Mouse (Mus musculus) hindbrain, embryonic 11.5 days (tissue): ENCODE data around the gene Magohb. TPM values are rescaled to one million over a fixed set of nuclear protein-coding genes. Genes with fewer than 3 reads are reported as not detected.

ENCODE experiments used
- ATAC-seq: fragments of 200-750 bp; cut with Nextera tagmentation; 2 replicates; pipeline ENCODE4 v1.8.0; 2017; ENCODE audit warnings: mild to moderate bottlenecking, moderate TSS enrichment, moderate library complexity; ENCODE audit not compliant: low FRiP score
- DNase-seq: peaks from one replicate; pipeline ENCODE4 v3.0.0-alpha.2; 2015; ENCODE audit warnings: low spot score
- H3K27ac ChIP-seq: fragments of 300-500 bp; sonication (generic); 2 replicates; pipeline ENCODE4 v1.5.1; 2014; ENCODE audit warnings: mild to moderate bottlenecking, low read depth, low read length
- H3K27me3 ChIP-seq: fragments of 300-500 bp; sonication (generic); 2 replicates; pipeline ENCODE4 v1.6.1; 2014; ENCODE audit warnings: mild to moderate bottlenecking, low read length, moderate library complexity, mixed read lengths; ENCODE audit not compliant: control insufficient read depth, insufficient read depth
- H3K36me3 ChIP-seq: fragments of 300-500 bp; sonication (generic); 2 replicates; pipeline ENCODE4 v1.6.1; 2014; ENCODE audit warnings: mild to moderate bottlenecking, low read length, moderate library complexity, mixed read lengths; ENCODE audit not compliant: control insufficient read depth, insufficient read depth
- H3K4me1 ChIP-seq: fragments of 300-500 bp; sonication (generic); replicated peaks from 2 replicates; pipeline ENCODE4 v1.6.1; 2014; ENCODE audit warnings: low read length, mixed read lengths; ENCODE audit not compliant: control insufficient read depth, insufficient read depth
- H3K4me2 ChIP-seq: fragments of 300-500 bp; sonication (generic); replicated peaks from 2 replicates; pipeline ENCODE4 v1.6.1; 2014; ENCODE audit warnings: mild to moderate bottlenecking, low read depth, low read length
- H3K4me3 ChIP-seq: fragments of 300-500 bp; sonication (generic); 2 replicates; pipeline ENCODE4 v1.5.1; 2014; ENCODE audit warnings: low read depth, low read length
- H3K9ac ChIP-seq: fragments of 300-500 bp; sonication (generic); 2 replicates; pipeline ENCODE4 v1.6.1; 2014; ENCODE audit warnings: low read depth, low read length
- H3K9me3 ChIP-seq: fragments of 300-500 bp; sonication (generic); 2 replicates; pipeline ENCODE4 v1.6.1; 2016; ENCODE audit warnings: low read length; ENCODE audit not compliant: control insufficient read depth
- WGBS: fragments of 180-500 bp; shearing (Covaris S2); extraction: QIAGEN DNeasy Blood & Tissue Kit; methylation state at CpG from one replicate; pipeline ENCODE4 v1.1.7; 2014; 5-methylcytosine and 5-hydroxymethylcytosine counted together
- polyA plus RNA-seq: library from polyadenylated mRNA; unstranded; fragments of >200 nt; fragmentation: Nextera tagmentation; extraction: Ambion mirVana; gene quantifications from 2 replicates; pipeline ENCODE4 v1.2.1, GENCODE M21; 2014

Gene Magohb
- polyA plus RNA-seq, 1 experiment from 2014 or later, result 51.3 TPM

DNA sequence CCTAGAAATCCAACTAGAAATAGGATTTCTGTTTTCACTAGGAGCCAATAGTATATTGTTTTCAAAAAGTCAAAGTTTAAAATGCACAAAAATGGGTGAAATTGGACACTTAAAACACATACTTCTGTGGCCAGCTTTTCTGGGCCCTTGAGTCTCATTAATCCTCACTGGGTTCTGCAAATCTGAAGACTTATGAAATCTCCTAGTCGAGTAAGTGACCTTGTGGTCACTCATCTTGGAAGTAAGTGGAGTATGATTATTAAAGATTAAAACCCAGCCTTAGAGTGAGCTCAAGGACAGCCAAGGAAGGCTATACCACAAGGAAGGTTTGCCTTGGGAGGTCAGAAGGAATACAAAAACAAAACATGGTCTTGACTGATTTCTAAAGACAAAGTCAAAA lies 22.7 kb downstream of the Magohb start:
- H3K4me2 ChIP-seq, result no peak overlapping the region
- H3K36me3 ChIP-seq, result no peaks in the 10 kb centered on the region
- no peaks in the 10 kb centered on the region for H3K4me1 ChIP-seq
- H3K4me3 ChIP-seq, result no peak overlapping the region
- H3K9me3 ChIP-seq, result no peaks in the 10 kb centered on the region
- no peak overlapping the region for H3K27ac ChIP-seq
- 70% methylated on average over 1 of the region's 1 CpGs for WGBS
- ATAC-seq (no peak), DNase-seq (no peak)
- H3K9ac ChIP-seq, result no peak overlapping the region
- H3K27me3 ChIP-seq, result no peaks in the 10 kb centered on the region

DNA sequence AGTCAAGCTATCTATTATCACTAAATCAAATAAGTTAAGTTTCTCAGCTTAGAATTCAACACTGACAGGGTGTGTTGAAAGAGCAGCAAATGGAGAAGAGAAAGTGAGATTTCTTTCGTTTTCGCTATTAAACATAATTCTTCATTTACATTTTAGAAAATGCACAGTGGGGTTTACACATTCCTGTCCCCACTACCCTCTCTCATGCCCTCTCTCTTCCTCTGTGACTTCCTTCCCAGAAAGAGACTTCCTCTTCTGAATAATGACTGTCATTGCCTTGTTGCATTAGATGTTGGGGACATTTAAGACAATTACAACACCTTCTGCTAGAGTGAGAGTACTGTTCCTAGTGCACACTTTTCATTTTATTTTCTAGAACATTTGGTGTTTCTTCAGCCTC lies 23.4 kb downstream of the Magohb start:
- no peak for ATAC-seq

DNA sequence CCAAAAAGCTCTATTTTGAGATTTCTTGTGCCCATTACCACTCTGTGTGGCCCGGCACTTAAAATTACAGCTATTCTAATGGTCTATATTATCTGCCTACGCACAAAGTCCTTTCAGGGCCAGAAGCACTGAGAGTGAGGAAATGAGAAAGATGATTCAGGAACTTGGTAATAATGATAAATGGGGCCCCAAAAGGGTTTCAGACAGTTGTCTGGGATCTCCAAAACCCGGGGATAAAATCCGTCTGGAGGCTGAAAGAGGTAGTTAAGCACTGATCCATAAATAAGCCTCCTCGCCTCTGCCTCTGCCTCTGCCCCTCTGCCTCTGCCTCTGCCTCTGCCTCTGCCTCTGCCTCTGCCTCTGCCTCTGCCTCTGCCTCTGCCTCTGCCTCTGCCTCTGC lies 28.9 kb downstream of the Magohb start:
- Histone ChIP-seq H3K36me3 (no peaks in the 10 kb centered on the region), H3K27me3 (no peaks in the 10 kb centered on the region), H3K4me3 (no peak overlapping the region), H3K9me3 (no peaks in the 10 kb centered on the region), H3K27ac (no peak overlapping the region), H3K4me2 (no peak overlapping the region), H3K4me1 (no peaks in the 10 kb centered on the region), H3K9ac (no peak overlapping the region)
- ATAC-seq, result no peak
- DNase-seq, result no peak
- 74% methylated on average over 5 of the region's 5 CpGs for WGBS

More for the DNA sequence above, 23.4 kb downstream of the Magohb start:
- Histone ChIP-seq H3K27ac (no peak overlapping the region), H3K27me3 (no peaks in the 10 kb centered on the region), H3K4me3 (no peak overlapping the region), H3K4me1 (no peaks in the 10 kb centered on the region), H3K9ac (no peak overlapping the region), H3K4me2 (no peak overlapping the region), H3K9me3 (no peaks in the 10 kb centered on the region), H3K36me3 (no peaks in the 10 kb centered on the region)
- DNase-seq, result no peak
- whole genome bisulfite sequencing, result 89% methylated on average over 2 of the region's 2 CpGs

DNA sequence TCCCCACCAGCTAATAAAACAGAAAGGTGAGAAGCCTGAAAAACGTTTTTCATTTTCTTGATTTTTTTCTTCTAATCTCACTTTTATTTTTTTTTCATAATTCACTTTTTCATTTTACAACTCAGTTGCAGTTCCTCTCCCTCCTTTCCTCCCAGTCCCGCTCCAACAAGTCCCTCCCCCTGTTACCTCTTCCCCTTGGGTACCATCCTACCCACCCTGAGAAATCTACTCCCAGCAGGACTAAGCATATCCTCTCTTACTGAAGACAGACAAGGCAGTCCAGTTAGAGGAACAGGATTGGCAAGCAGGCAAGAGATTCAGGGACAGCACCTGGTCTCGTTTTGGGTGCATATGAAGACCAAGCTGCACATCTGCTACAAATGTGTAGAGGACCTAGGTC lies 30.3 kb downstream of the Magohb start:
- 64% methylated on average over 3 of the region's 3 CpGs for WGBS

DNA sequence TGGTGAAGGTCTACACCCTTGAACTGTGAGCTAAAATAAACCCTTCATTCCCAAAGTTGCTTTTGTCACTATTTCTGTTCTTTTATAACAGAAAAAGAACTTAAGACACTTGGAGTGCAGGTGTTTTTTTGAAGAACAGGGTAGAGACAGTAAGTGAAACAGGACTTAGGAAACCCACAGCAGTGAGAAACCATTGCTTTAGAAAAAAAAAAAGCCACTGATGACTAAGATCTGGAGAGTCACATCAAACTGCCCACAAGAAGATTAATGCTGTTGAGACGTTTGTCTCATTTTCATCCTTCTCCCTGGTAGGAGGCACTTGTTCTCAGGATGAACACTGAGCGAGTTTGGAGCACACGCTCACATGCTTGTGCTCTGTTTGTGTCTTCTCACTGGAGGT lies 31.0 kb downstream of the Magohb start:
- ATAC-seq (no peak), DNase-seq (no peak)
- H3K9me3 ChIP-seq, result no peaks in the 10 kb centered on the region
- no peaks in the 10 kb centered on the region for H3K4me1 ChIP-seq
- no peak overlapping the region for H3K27ac ChIP-seq
- 72% methylated on average over 3 of the region's 3 CpGs for WGBS
- H3K4me3 ChIP-seq, result no peak overlapping the region
- no peaks in the 10 kb centered on the region for H3K27me3 ChIP-seq
- H3K4me2 ChIP-seq, result no peak overlapping the region
- no peaks in the 10 kb centered on the region for H3K36me3 ChIP-seq
- H3K9ac ChIP-seq, result no peak overlapping the region

More for the DNA sequence above, 30.3 kb downstream of the Magohb start:
- H3K27me3 ChIP-seq, result no peaks in the 10 kb centered on the region
- no peak overlapping the region for H3K4me3 ChIP-seq
- no peak for DNase-seq
- H3K36me3 ChIP-seq, result no peaks in the 10 kb centered on the region
- H3K9ac ChIP-seq, result no peak overlapping the region
- no peak overlapping the region for H3K27ac ChIP-seq
- no peaks in the 10 kb centered on the region for H3K4me1 ChIP-seq
- H3K4me2 ChIP-seq, result no peak overlapping the region
- no peaks in the 10 kb centered on the region for H3K9me3 ChIP-seq
- no peak for ATAC-seq

DNA sequence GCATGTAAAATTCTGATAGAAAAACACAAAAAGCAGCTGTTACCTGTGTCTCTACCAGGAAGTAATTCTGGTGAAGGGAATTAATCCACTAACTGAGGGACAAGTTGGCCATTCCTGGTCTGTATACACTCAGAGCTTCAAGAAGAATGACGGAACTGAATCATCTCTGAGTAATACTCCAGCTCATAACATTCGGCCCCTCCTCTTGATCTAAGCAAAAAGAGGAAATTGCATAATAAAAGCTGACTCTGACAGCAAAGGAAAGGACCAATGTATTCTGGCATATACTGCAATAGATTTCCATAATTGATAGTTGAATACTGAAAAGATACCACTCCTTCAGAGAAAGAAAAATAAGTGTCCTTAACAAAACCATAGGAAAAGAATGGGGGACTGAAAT lies 45.8 kb downstream of the Magohb start, which contains the start of gene Klra2:
Gene Klra2 (minus strand): TSS at position 157 of the 400 bp plus-strand sequence.
- Histone ChIP-seq H3K9ac (no peak within 1 kb of the TSS), H3K27me3 (no peaks in the 10 kb centered on the region), H3K27ac (no peak within 1 kb of the TSS), H3K4me2 (no peak within 1 kb of the TSS), H3K36me3 (no peaks in the 10 kb centered on the region), H3K4me1 (no peaks in the 10 kb centered on the region), H3K9me3 (no peaks in the 10 kb centered on the region), H3K4me3 (no peak within 1 kb of the TSS)
- ATAC-seq (no peak), DNase-seq (no peak)
- 77% methylated on average over 2 of the region's 2 CpGs for WGBS

DNA sequence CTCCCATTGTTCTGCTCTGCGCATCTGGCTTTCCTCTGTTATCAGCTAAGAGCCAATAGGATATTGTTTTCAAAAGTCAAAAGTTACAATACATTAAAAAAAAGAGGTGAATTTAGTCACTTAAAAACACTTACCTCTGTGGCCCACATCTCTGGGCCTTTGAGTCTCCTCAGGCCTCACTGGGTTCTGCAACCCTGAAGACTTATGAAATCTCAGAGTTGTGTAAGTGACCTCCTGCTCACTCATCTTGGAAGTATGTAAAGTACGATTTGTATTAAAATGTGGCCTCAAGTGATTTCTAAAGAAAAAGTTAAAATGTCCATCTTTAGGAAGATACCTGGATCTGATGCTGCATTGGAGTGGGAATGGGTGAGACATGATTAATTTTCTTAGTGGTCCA lies 48.0 kb downstream of the Magohb start:
- Histone ChIP-seq H3K27ac (no peak overlapping the region), H3K27me3 (no peaks in the 10 kb centered on the region), H3K4me2 (no peak overlapping the region), H3K9ac (no peak overlapping the region), H3K9me3 (no peaks in the 10 kb centered on the region), H3K36me3 (no peaks in the 10 kb centered on the region), H3K4me1 (no peaks in the 10 kb centered on the region), H3K4me3 (no peak overlapping the region)
- ATAC-seq (no peak), DNase-seq (no peak)
- 83% methylated on average over 2 of the region's 2 CpGs for WGBS

Other genes starting within 250 kb of the Magohb start
- not detected in 2 replicates for gene Klra2, start 45.9 kb downstream of the Magohb start, polyA plus RNA-seq
- gene Styk1, start 60.4 kb upstream of the Magohb start, polyA plus RNA-seq, result 1.1 TPM in 2 replicates
- gene Ybx3, start 95.2 kb upstream of the Magohb start, polyA plus RNA-seq, result 34.4 and 38.8 TPM in 2 replicates
- not detected in 2 replicates for gene 5430401F13Rik, start 193.2 kb upstream of the Magohb start, polyA plus RNA-seq
- gene Gm6619, start 193.2 kb upstream of the Magohb start, polyA plus RNA-seq, result not detected in 2 replicates